Mouse (Mus musculus) limb, embryonic 15.5 days (tissue): ENCODE measurements at regions not wholly inside any gene's neighbourhood (a gene's known extent, or its start where the extent isn't known, plus 50 kb on each side); places are given as distances from the start of the nearest gene placed in this dataset.

Source experiments
- ATAC-seq: fragments of 200-750 bp; cut with Nextera tagmentation; 2 replicates; pipeline ENCODE4 v1.8.0; 2017; ENCODE audit warnings: low read depth, moderate TSS enrichment; ENCODE audit not compliant: insufficient number of reproducible peaks, low FRiP score, low TSS enrichment
- H3K27ac ChIP-seq: fragments of 300-500 bp; sonication (generic); 2 replicates; pipeline ENCODE4 v1.5.1; 2015; ENCODE audit warnings: moderate library complexity, mild to moderate bottlenecking, inconsistent platforms
- H3K27me3 ChIP-seq: fragments of 300-500 bp; sonication (generic); 2 replicates; pipeline ENCODE4 v1.6.1; 2015; ENCODE audit warnings: inconsistent platforms
- H3K36me3 ChIP-seq: fragments of 300-500 bp; sonication (generic); 2 replicates; pipeline ENCODE4 v1.6.1; 2015; ENCODE audit warnings: inconsistent platforms
- H3K4me1 ChIP-seq: fragments of 300-500 bp; sonication (generic); 2 replicates; pipeline ENCODE4 v1.6.1; 2015; ENCODE audit warnings: inconsistent platforms
- H3K4me2 ChIP-seq: fragments of 300-500 bp; sonication (generic); 2 replicates; pipeline ENCODE4 v1.6.1; 2015; ENCODE audit warnings: mild to moderate bottlenecking, inconsistent platforms
- H3K4me3 ChIP-seq: fragments of 300-500 bp; sonication (generic); 2 replicates; pipeline ENCODE4 v1.5.1; 2015; ENCODE audit warnings: mild to moderate bottlenecking, inconsistent platforms
- H3K9ac ChIP-seq: fragments of 300-500 bp; sonication (generic); 2 replicates; pipeline ENCODE4 v1.6.1; 2015; ENCODE audit warnings: inconsistent platforms
- H3K9me3 ChIP-seq: fragments of 300-500 bp; sonication (generic); 2 replicates; pipeline ENCODE4 v1.6.1; 2016; ENCODE audit warnings: inconsistent platforms
- WGBS: fragments of 180-500 bp; shearing (Covaris S2); methylation state at CpG from one replicate; pipeline ENCODE4 v1.1.7; 2015; 5-methylcytosine and 5-hydroxymethylcytosine counted together

- ATAC-seq: no peak
- Histone ChIP-seq H3K27me3 (no peaks in the 10 kb centered on the region), H3K9ac (no peak overlapping the region), H3K4me3 (no peak overlapping the region), H3K27ac (no peak overlapping the region), H3K4me1 (no peaks in the 10 kb centered on the region), H3K9me3 (no peaks in the 10 kb centered on the region), H3K4me2 (no peak overlapping the region), H3K36me3 (no peaks in the 10 kb centered on the region)
- 51% methylated on average over 2 of the region's 2 CpGs for WGBS
Observed at GRCm38 (mm10) chr9:14111713-14112112, 163.2 kb upstream of the Sesn3 start.

- Histone ChIP-seq H3K9me3 (no peaks in the 10 kb centered on the region), H3K4me2 (no peak overlapping the region), H3K27me3 (no peaks in the 10 kb centered on the region), H3K27ac (no peak overlapping the region), H3K4me3 (no peak overlapping the region), H3K9ac (no peak overlapping the region), H3K36me3 (no peaks in the 10 kb centered on the region), H3K4me1 (no peaks in the 10 kb centered on the region)
- 70% methylated on average over 3 of the region's 3 CpGs for WGBS
- ATAC-seq: no peak
Observed at GRCm38 (mm10) chr9:14115521-14115920, 159.3 kb upstream of the Sesn3 start.

- Histone ChIP-seq H3K9me3 (no peaks in the 10 kb centered on the region), H3K4me2 (no peak overlapping the region), H3K27me3 (no peaks in the 10 kb centered on the region), H3K9ac (no peak overlapping the region), H3K36me3 (no peaks in the 10 kb centered on the region), H3K4me1 (no peaks in the 10 kb centered on the region), H3K27ac (no peak overlapping the region), H3K4me3 (no peak overlapping the region)
- ATAC-seq: no peak
- 76% methylated on average over 8 of the region's 8 CpGs for WGBS
Observed at GRCm38 (mm10) chr9:14116097-14116840, 158.6 kb upstream of the Sesn3 start.

- H3K27me3 ChIP-seq: no peaks in the 10 kb centered on the region
- H3K36me3 ChIP-seq: no peaks in the 10 kb centered on the region
- H3K4me3 ChIP-seq: no peak overlapping the region
- ATAC-seq: no peak
- no peak overlapping the region for H3K27ac ChIP-seq
- H3K4me2 ChIP-seq: no peak overlapping the region
- no peaks in the 10 kb centered on the region for H3K4me1 ChIP-seq
- H3K9ac ChIP-seq: no peak overlapping the region
- H3K9me3 ChIP-seq: no peaks in the 10 kb centered on the region
- WGBS: 86% methylated on average over 5 of the region's 5 CpGs
Observed at GRCm38 (mm10) chr9:14133372-14133771, 141.5 kb upstream of the Sesn3 start.

- no peaks in the 10 kb centered on the region for H3K36me3 ChIP-seq
- no peak overlapping the region for H3K4me2 ChIP-seq
- H3K4me3 ChIP-seq: no peak overlapping the region
- no peak overlapping the region for H3K9ac ChIP-seq
- no peak for ATAC-seq
- H3K27me3 ChIP-seq: no peaks in the 10 kb centered on the region
- no peak overlapping the region for H3K27ac ChIP-seq
- no peaks in the 10 kb centered on the region for H3K9me3 ChIP-seq
- WGBS: 70% methylated on average over 6 of the region's 6 CpGs
- no peaks in the 10 kb centered on the region for H3K4me1 ChIP-seq
Observed at GRCm38 (mm10) chr9:14134894-14135450, 139.9 kb upstream of the Sesn3 start.

GRCm38 (mm10) chr9:14141321-14141720 lies 133.5 kb upstream of the Sesn3 start:
- Histone ChIP-seq H3K27ac (no peak overlapping the region), H3K36me3 (no peaks in the 10 kb centered on the region), H3K4me1 (no peaks in the 10 kb centered on the region), H3K27me3 (no peaks in the 10 kb centered on the region), H3K9me3 (no peaks in the 10 kb centered on the region), H3K4me3 (no peak overlapping the region), H3K4me2 (no peak overlapping the region), H3K9ac (no peak overlapping the region)
- WGBS: 90% methylated on average over 4 of the region's 4 CpGs
- no peak for ATAC-seq

- Histone ChIP-seq H3K36me3 (no peaks in the 10 kb centered on the region), H3K9me3 (no peaks in the 10 kb centered on the region), H3K9ac (no peak overlapping the region), H3K27me3 (no peaks in the 10 kb centered on the region), H3K27ac (no peak overlapping the region), H3K4me2 (no peak overlapping the region), H3K4me3 (no peak overlapping the region), H3K4me1 (no peaks in the 10 kb centered on the region)
- no peak for ATAC-seq
- WGBS: 55% methylated on average over 2 of the region's 2 CpGs
Observed at GRCm38 (mm10) chr9:14143988-14144387, 130.9 kb upstream of the Sesn3 start.

GRCm38 (mm10) chr9:14147088-14147487 lies 127.8 kb upstream of the Sesn3 start:
- no peak overlapping the region for H3K4me2 ChIP-seq
- no peak overlapping the region for H3K27ac ChIP-seq
- H3K9ac ChIP-seq: no peak overlapping the region
- no peak for ATAC-seq
- H3K4me3 ChIP-seq: no peak overlapping the region
- WGBS: 77% methylated on average over 7 of the region's 7 CpGs
- H3K36me3 ChIP-seq: no peaks in the 10 kb centered on the region
- no peaks in the 10 kb centered on the region for H3K27me3 ChIP-seq
- H3K4me1 ChIP-seq: no peaks in the 10 kb centered on the region
- no peaks in the 10 kb centered on the region for H3K9me3 ChIP-seq

GRCm38 (mm10) chr9:14147731-14148130 lies 127.1 kb upstream of the Sesn3 start:
- H3K4me1 ChIP-seq: no peaks in the 10 kb centered on the region
- no peak overlapping the region for H3K4me3 ChIP-seq
- no peaks in the 10 kb centered on the region for H3K27me3 ChIP-seq
- H3K27ac ChIP-seq: no peak overlapping the region
- no peak overlapping the region for H3K4me2 ChIP-seq
- no peak for ATAC-seq
- H3K9ac ChIP-seq: no peak overlapping the region
- H3K36me3 ChIP-seq: no peaks in the 10 kb centered on the region
- H3K9me3 ChIP-seq: no peaks in the 10 kb centered on the region
- WGBS: 53% methylated on average over 4 of the region's 4 CpGs

- ATAC-seq: no peak
- H3K9ac ChIP-seq: no peak overlapping the region
- no peaks in the 10 kb centered on the region for H3K36me3 ChIP-seq
- H3K4me1 ChIP-seq: no peaks in the 10 kb centered on the region
- no peak overlapping the region for H3K4me3 ChIP-seq
- H3K9me3 ChIP-seq: no peaks in the 10 kb centered on the region
- no peak overlapping the region for H3K27ac ChIP-seq
- H3K4me2 ChIP-seq: no peak overlapping the region
- H3K27me3 ChIP-seq: no peaks in the 10 kb centered on the region
- 48% methylated on average over 9 of the region's 9 CpGs for WGBS
Observed at GRCm38 (mm10) chr9:14150288-14150687, 124.6 kb upstream of the Sesn3 start.

GRCm38 (mm10) chr9:14156967-14157366 lies 117.9 kb upstream of the Sesn3 start:
- no peaks in the 10 kb centered on the region for H3K36me3 ChIP-seq
- H3K9me3 ChIP-seq: no peaks in the 10 kb centered on the region
- H3K4me1 ChIP-seq: peaks cover 9% of the 10 kb centered on the region; the same call in 1 of the 2 replicates
- no peak overlapping the region for H3K9ac ChIP-seq
- H3K27ac ChIP-seq: 0 out of 2 replicates have a peak overlapping the region, but pooled peaks have one; percentile 38
- 65% methylated on average over 1 of the region's 1 CpGs for WGBS
- no peak overlapping the region for H3K4me2 ChIP-seq
- no peak overlapping the region for H3K4me3 ChIP-seq
- no peaks in the 10 kb centered on the region for H3K27me3 ChIP-seq
- no peak for ATAC-seq

GRCm38 (mm10) chr9:14158096-14158837 lies 116.6 kb upstream of the Sesn3 start:
- no peak overlapping the region for H3K4me3 ChIP-seq
- H3K9ac ChIP-seq: no peak overlapping the region
- no peak for ATAC-seq
- no peaks in the 10 kb centered on the region for H3K27me3 ChIP-seq
- H3K27ac ChIP-seq: no peak overlapping the region
- no peaks in the 10 kb centered on the region for H3K36me3 ChIP-seq
- H3K4me1 ChIP-seq: peaks cover 9% of the 10 kb centered on the region; the same call in 1 of the 2 replicates
- H3K9me3 ChIP-seq: no peaks in the 10 kb centered on the region
- no peak overlapping the region for H3K4me2 ChIP-seq
- 37% methylated on average over 9 of the region's 9 CpGs for WGBS
